Mouse (Mus musculus) erythroblast, embryonic 14.5 days (primary cell): ENCODE measurements at regions not wholly inside any gene's neighbourhood (a gene's known extent, or its start where the extent isn't known, plus 50 kb on each side); places are given as distances from the start of the nearest gene placed in this dataset.

Experiments used
- GATA1 ChIP-seq: IDR thresholded peaks from 2 replicates; pipeline ENCODE4 v1.6.1; 2012; ENCODE audit warnings: low read length, inconsistent platforms, mixed read lengths
- TAL1 ChIP-seq: IDR thresholded peaks from 3 replicates; pipeline ENCODE4 v1.6.1; 2012; ENCODE audit warnings: low read length, inconsistent platforms, mixed read lengths

DNA sequence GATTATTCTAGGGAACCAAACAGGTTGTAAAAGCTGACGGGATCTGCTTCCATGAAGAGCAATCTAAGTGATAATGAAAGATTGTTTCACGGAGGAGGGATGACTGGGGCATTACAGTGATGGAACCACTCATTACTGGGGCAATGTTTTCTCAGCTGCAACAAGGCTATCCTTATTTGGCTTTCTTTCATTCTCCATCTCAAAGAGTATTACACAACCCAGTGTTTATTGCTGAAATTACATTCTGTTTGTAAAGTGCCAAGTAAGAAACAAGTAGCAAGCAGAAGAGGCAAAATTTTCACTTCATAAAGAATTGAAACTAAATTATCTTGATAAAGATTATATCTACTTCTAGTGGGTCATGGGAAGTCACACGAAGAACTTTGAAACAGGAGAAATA lies 1256.4 kb downstream of the Gsdmc2 start:
- TF ChIP-seq TAL1 = no peak
- TF ChIP-seq GATA1 = no peak
